Mouse (Mus musculus) layer of hippocampus, postnatal 25 days (tissue): ENCODE data around the gene Cdh26. TPM values are rescaled to one million over a fixed set of nuclear protein-coding genes. Genes with fewer than 3 reads are reported as not detected.

Experiments used
- DNase-seq, 2 experiments: peaks; one replicate each; pipeline ENCODE4 v3.0.0; 2022; ENCODE audit warnings: mixed read lengths in 2 of 2, low spot score in 1 of 2; ENCODE audit errors: extremely low spot score in 1 of 2
- total RNA-seq, 2 experiments: library from RNA; stranded (reverse); gene quantifications; 2 replicates each; pipeline ENCODE4 v1.2.3; 2021

Cdh26 gene
- total RNA-seq, 2 experiments from 2014 or later = 0.12 TPM; not detected in 1

GRCm38 (mm10) chr2:178433903-178434302 is 3.6 kb downstream of the Cdh26 start:
- DNase-seq = no peak

- no peak for DNase-seq
Measured at GRCm38 (mm10) chr2:178437311-178437710, 7.0 kb downstream of the Cdh26 start.

- DNase-seq = no peak
Measured at GRCm38 (mm10) chr2:178449386-178449785, 19.1 kb downstream of the Cdh26 start.

GRCm38 (mm10) chr2:178450236-178450635 is 19.9 kb downstream of the Cdh26 start:
- no peak for DNase-seq

GRCm38 (mm10) chr2:178450961-178451360 is 20.6 kb downstream of the Cdh26 start:
- no peak for DNase-seq

GRCm38 (mm10) chr2:178454664-178455516 is 24.6 kb downstream of the Cdh26 start:
- no peak for DNase-seq

GRCm38 (mm10) chr2:178457414-178457813 is 27.1 kb downstream of the Cdh26 start:
- no peak for DNase-seq

GRCm38 (mm10) chr2:178460353-178460752 is 30.0 kb downstream of the Cdh26 start:
- no peak for DNase-seq

GRCm38 (mm10) chr2:178471546-178472480 is 41.5 kb downstream of the Cdh26 start:
- no peak for DNase-seq

- DNase-seq = no peak
Measured at GRCm38 (mm10) chr2:178473916-178474315, 43.6 kb downstream of the Cdh26 start.

- DNase-seq = no peak
Measured at GRCm38 (mm10) chr2:178477228-178477627, 46.9 kb downstream of the Cdh26 start.

GRCm38 (mm10) chr2:178479011-178479410 is 48.7 kb downstream of the Cdh26 start:
- DNase-seq = no peak

- DNase-seq = no peak
Measured at GRCm38 (mm10) chr2:178480932-178481331, 50.6 kb downstream of the Cdh26 start.

- no peak for DNase-seq
Measured at GRCm38 (mm10) chr2:178483462-178483861, 53.1 kb downstream of the Cdh26 start.

GRCm38 (mm10) chr2:178488276-178488675 is 57.9 kb downstream of the Cdh26 start:
- DNase-seq = no peak

GRCm38 (mm10) chr2:178490245-178490920 is 60.1 kb downstream of the Cdh26 start:
- no peak for DNase-seq

GRCm38 (mm10) chr2:178494066-178494465 is 63.7 kb downstream of the Cdh26 start:
- DNase-seq = no peak

GRCm38 (mm10) chr2:178495816-178496215 is 65.5 kb downstream of the Cdh26 start:
- no peak for DNase-seq

GRCm38 (mm10) chr2:178497900-178498299 is 67.6 kb downstream of the Cdh26 start:
- DNase-seq = no peak

GRCm38 (mm10) chr2:178498409-178498808 is 68.1 kb downstream of the Cdh26 start:
- no peak for DNase-seq

- no peak for DNase-seq
Measured at GRCm38 (mm10) chr2:178502469-178502868, 72.1 kb downstream of the Cdh26 start.
